Mouse (Mus musculus): Measurements from ENCODE around the gene Ctsa. TPM values are rescaled to one million over a fixed set of nuclear protein-coding genes. Genes with fewer than 3 reads are reported as not detected.

Ctsa gene
- total and polyA plus RNA-seq, 2 experiments: 112 to 279 TPM

- Histone ChIP-seq H3K9ac (ENCODE audit: low read depth, low read length) (peak within 1 kb of the TSS; percentile 76), H3K79me2 (ENCODE audit: control insufficient read depth, insufficient read depth, low read length) (no peaks in the 10 kb centered on the region), H3K4me1 (ENCODE audit: control insufficient read depth, insufficient read depth, low read length) (peaks cover 13% of the 10 kb centered on the region), H3K4me3 (ENCODE audit: insufficient read depth, low read depth, low read length) (peak within 1 kb of the TSS; percentile 77), H3K36me3 (ENCODE audit: control insufficient read depth, insufficient read depth, low read length) (no peaks in the 10 kb centered on the region; the same call in 1 of the 2 replicates), H3K27ac (replicated peaks; ENCODE audit: insufficient read depth, low read depth, low read length) (peak within 1 kb of the TSS; percentile 58), H3K27me3 (ENCODE audit: control insufficient read depth, insufficient read depth, low read length) (no peaks in the 10 kb centered on the region)
- WGBS: 7% methylated on average over 47 of the region's 47 CpGs
- no peak for DNase-seq (ENCODE audit: extremely low read depth, low read depth, low spot score)
- TF ChIP-seq CTCF (IDR thresholded peaks at IDR 0.05; ENCODE audit: low read depth, low read length): no peak
- TF ChIP-seq POLR2A (IDR thresholded peaks at IDR 0.05; ENCODE audit: extremely low read depth, insufficient read depth, low read length): no peak
Measured at GRCm38 (mm10) chr2:164857101-164857821, 24.6 kb downstream of the Ctsa start, which contains the start of gene Pltp. Gene Pltp (minus strand): TSS chr2:164857711.

GRCm38 (mm10) chr2:164857842-164858553 lies 25.3 kb downstream of the Ctsa start:
- Histone ChIP-seq H3K4me3 (ENCODE audit: insufficient read depth, low read depth, low read length) (peak overlapping the region; percentile 77; the same call in 1 of the 2 replicates), H3K36me3 (ENCODE audit: control insufficient read depth, insufficient read depth, low read length) (no peaks in the 10 kb centered on the region; the same call in 1 of the 2 replicates), H3K9ac (ENCODE audit: low read depth, low read length) (no peak overlapping the region), H3K79me2 (ENCODE audit: control insufficient read depth, insufficient read depth, low read length) (no peaks in the 10 kb centered on the region), H3K27ac (replicated peaks; ENCODE audit: insufficient read depth, low read depth, low read length) (peak overlapping the region; percentile 11), H3K27me3 (ENCODE audit: control insufficient read depth, insufficient read depth, low read length) (no peaks in the 10 kb centered on the region), H3K4me1 (ENCODE audit: control insufficient read depth, insufficient read depth, low read length) (peaks cover 13% of the 10 kb centered on the region)
- DNase-seq (ENCODE audit: extremely low read depth, low read depth, low spot score): no peak
- TF ChIP-seq POLR2A (IDR thresholded peaks at IDR 0.05; ENCODE audit: extremely low read depth, insufficient read depth, low read length) (no peak), CTCF (IDR thresholded peaks at IDR 0.05; ENCODE audit: low read depth, low read length) (no peak)
- 62% methylated on average over 19 of the region's 19 CpGs for WGBS

- Histone ChIP-seq H3K36me3 (ENCODE audit: control insufficient read depth, insufficient read depth, low read length) (no peaks in the 10 kb centered on the region), H3K27me3 (ENCODE audit: control insufficient read depth, insufficient read depth, low read length) (no peaks in the 10 kb centered on the region), H3K27ac (replicated peaks; ENCODE audit: insufficient read depth, low read depth, low read length) (peak overlapping the region; percentile 94), H3K79me2 (ENCODE audit: control insufficient read depth, insufficient read depth, low read length) (no peaks in the 10 kb centered on the region), H3K4me1 (ENCODE audit: control insufficient read depth, insufficient read depth, low read length) (peaks cover 13% of the 10 kb centered on the region), H3K9ac (ENCODE audit: low read depth, low read length) (peak overlapping the region; percentile 61), H3K4me3 (ENCODE audit: insufficient read depth, low read depth, low read length) (peak overlapping the region; percentile 35)
- DNase-seq (ENCODE audit: extremely low read depth, low read depth, low spot score): no peak
- WGBS: 45% methylated on average over 2 of the region's 2 CpGs
- TF ChIP-seq CTCF (IDR thresholded peaks at IDR 0.05; ENCODE audit: low read depth, low read length) (no peak), POLR2A (IDR thresholded peaks at IDR 0.05; ENCODE audit: extremely low read depth, insufficient read depth, low read length) (no peak)
Measured at GRCm38 (mm10) chr2:164859155-164859554, 26.5 kb downstream of the Ctsa start.

GRCm38 (mm10) chr2:164859640-164860432 lies 27.2 kb downstream of the Ctsa start:
- H3K27ac ChIP-seq (replicated peaks; ENCODE audit: insufficient read depth, low read depth, low read length): peak overlapping the region; percentile 94
- peak overlapping the region; percentile 35 for H3K4me3 ChIP-seq (ENCODE audit: insufficient read depth, low read depth, low read length)
- no peaks in the 10 kb centered on the region for H3K27me3 ChIP-seq (ENCODE audit: control insufficient read depth, insufficient read depth, low read length)
- H3K9ac ChIP-seq (ENCODE audit: low read depth, low read length): peak overlapping the region; percentile 61
- H3K79me2 ChIP-seq (ENCODE audit: control insufficient read depth, insufficient read depth, low read length): no peaks in the 10 kb centered on the region
- TF ChIP-seq POLR2A (IDR thresholded peaks at IDR 0.05; ENCODE audit: extremely low read depth, insufficient read depth, low read length) (peak; percentile 40; the same call in 1 of the 2 replicates), CTCF (IDR thresholded peaks at IDR 0.05; ENCODE audit: low read depth, low read length) (no peak)
- peaks cover 13% of the 10 kb centered on the region for H3K4me1 ChIP-seq (ENCODE audit: control insufficient read depth, insufficient read depth, low read length)
- H3K36me3 ChIP-seq (ENCODE audit: control insufficient read depth, insufficient read depth, low read length): no peaks in the 10 kb centered on the region
- 14% methylated on average over 9 of the region's 9 CpGs for WGBS
- peak; percentile 97 for DNase-seq (ENCODE audit: extremely low read depth, low read depth, low spot score)

GRCm38 (mm10) chr2:164861094-164861493 lies 28.4 kb downstream of the Ctsa start:
- Histone ChIP-seq H3K27me3 (ENCODE audit: control insufficient read depth, insufficient read depth, low read length) (no peaks in the 10 kb centered on the region), H3K4me3 (ENCODE audit: insufficient read depth, low read depth, low read length) (no peak overlapping the region), H3K9ac (ENCODE audit: low read depth, low read length) (no peak overlapping the region), H3K36me3 (ENCODE audit: control insufficient read depth, insufficient read depth, low read length) (no peaks in the 10 kb centered on the region), H3K79me2 (ENCODE audit: control insufficient read depth, insufficient read depth, low read length) (no peaks in the 10 kb centered on the region), H3K27ac (replicated peaks; ENCODE audit: insufficient read depth, low read depth, low read length) (0 out of 2 replicates have a peak overlapping the region, but pooled peaks have one; percentile 8), H3K4me1 (ENCODE audit: control insufficient read depth, insufficient read depth, low read length) (peaks cover 12% of the 10 kb centered on the region)
- DNase-seq (ENCODE audit: extremely low read depth, low read depth, low spot score): no peak
- 69% methylated on average over 4 of the region's 4 CpGs for WGBS
- no peak for TF ChIP-seq CTCF (IDR thresholded peaks at IDR 0.05; ENCODE audit: low read depth, low read length)
- no peak for TF ChIP-seq POLR2A (IDR thresholded peaks at IDR 0.05; ENCODE audit: extremely low read depth, insufficient read depth, low read length)

Measured in liver, adult 2 months (tissue).